Mouse (Mus musculus) frontal cortex, postnatal 25 days (tissue): ENCODE measurements around the gene Mapkapk2.

Experiments used
- DNase-seq, 2 experiments: peaks; one replicate each; pipeline ENCODE4 v3.0.0; 2022; ENCODE audit warnings: low spot score in 2 of 2

The Mapkapk2 gene

GRCm38 (mm10) chr1:131020425-131021310, 77.0 kb downstream of the Mapkapk2 start:
- no peak for DNase-seq

GRCm38 (mm10) chr1:131019492-131020098, 78.0 kb downstream of the Mapkapk2 start, which contains the start of gene Il10:
Gene Il10 (plus strand): TSS chr1:131019845.
- DNase-seq, result no peak

- DNase-seq, result no peak
Measured at GRCm38 (mm10) chr1:131015879-131016278, 81.7 kb downstream of the Mapkapk2 start.

GRCm38 (mm10) chr1:131015281-131015680, 82.3 kb downstream of the Mapkapk2 start:
- DNase-seq, result no peak

GRCm38 (mm10) chr1:131013926-131014325, 83.7 kb downstream of the Mapkapk2 start:
- no peak for DNase-seq

GRCm38 (mm10) chr1:131012494-131012893, 85.1 kb downstream of the Mapkapk2 start:
- no peak for DNase-seq

GRCm38 (mm10) chr1:131010201-131011153, 87.1 kb downstream of the Mapkapk2 start:
- DNase-seq, result no peak

- DNase-seq, result no peak
Measured at GRCm38 (mm10) chr1:131006069-131006468, 91.6 kb downstream of the Mapkapk2 start.
